Mouse (Mus musculus) midbrain, embryonic 12.5 days (tissue): Measurements from ENCODE around the gene Rpap2. TPM values are rescaled to one million over a fixed set of nuclear protein-coding genes. Genes with fewer than 3 reads are reported as not detected.

Experiments used
- ATAC-seq: fragments of 200-750 bp; cut with Nextera tagmentation; 2 replicates; pipeline ENCODE4 v1.8.0; 2017; ENCODE audit warnings: low read depth, moderate TSS enrichment, moderate library complexity; ENCODE audit not compliant: low FRiP score
- H3K27ac ChIP-seq: fragments of 300-500 bp; sonication (generic); replicated peaks from 2 replicates; pipeline ENCODE4 v1.5.1; 2016; ENCODE audit warnings: mild to moderate bottlenecking
- H3K27me3 ChIP-seq: fragments of 300-500 bp; sonication (generic); 2 replicates; pipeline ENCODE4 v1.6.1; 2016; ENCODE audit warnings: mild to moderate bottlenecking
- H3K36me3 ChIP-seq: fragments of 300-500 bp; sonication (generic); 2 replicates; pipeline ENCODE4 v1.6.1; 2016
- H3K4me1 ChIP-seq: fragments of 300-500 bp; sonication (generic); 2 replicates; pipeline ENCODE4 v1.6.1; 2016
- H3K4me2 ChIP-seq: fragments of 300-500 bp; sonication (generic); replicated peaks from 2 replicates; pipeline ENCODE4 v1.6.1; 2016; ENCODE audit warnings: mild to moderate bottlenecking, moderate library complexity
- H3K4me3 ChIP-seq: fragments of 300-500 bp; sonication (generic); 2 replicates; pipeline ENCODE4 v1.5.1; 2016; ENCODE audit warnings: mild to moderate bottlenecking
- H3K9ac ChIP-seq: fragments of 300-500 bp; sonication (generic); replicated peaks from 2 replicates; pipeline ENCODE4 v1.6.1; 2016; ENCODE audit warnings: mild to moderate bottlenecking, moderate library complexity
- H3K9me3 ChIP-seq: fragments of 300-500 bp; sonication (generic); 2 replicates; pipeline ENCODE4 v1.6.1; 2016; ENCODE audit warnings: mild to moderate bottlenecking
- WGBS: fragments of 180-500 bp; shearing (Covaris S2); methylation state at CpG from one replicate; pipeline ENCODE4 v1.1.7; 2016; 5-methylcytosine and 5-hydroxymethylcytosine counted together
- polyA plus RNA-seq: library from polyadenylated mRNA; unstranded; fragments of >200 nt; fragmentation: Nextera tagmentation; extraction: Ambion mirVana; gene quantifications from 2 replicates; pipeline ENCODE4 v1.2.1, GENCODE M21; 2016

Gene Rpap2
- polyA plus RNA-seq: 19.1 and 21.5 TPM in 2 replicates

- H3K4me3 ChIP-seq: peak within 1 kb of the TSS; percentile 55
- peaks cover 18% of the 10 kb centered on the region for H3K36me3 ChIP-seq
- H3K27me3 ChIP-seq: no peaks in the 10 kb centered on the region
- peaks cover 8% of the 10 kb centered on the region; the same call in 1 of the 2 replicates for H3K4me1 ChIP-seq
- H3K27ac ChIP-seq: peak within 1 kb of the TSS; percentile 78
- H3K9me3 ChIP-seq: no peaks in the 10 kb centered on the region
- H3K9ac ChIP-seq: peak within 1 kb of the TSS; percentile 77
- H3K4me2 ChIP-seq: peak within 1 kb of the TSS; percentile 66
- ATAC-seq: peak; percentile 97
- WGBS: 1% methylated on average over 62 of the region's 64 CpGs
Measured at GRCm38 (mm10) chr5:107597301-107598077, at the start of gene Rpap2, which contains the start of gene Glmn. TSS of gene Rpap2 (plus strand) at chr5:107597373. TSS of gene Glmn (minus strand) at chr5:107597888.

- no peaks in the 10 kb centered on the region for H3K9me3 ChIP-seq
- H3K4me2 ChIP-seq: no peak overlapping the region
- H3K4me3 ChIP-seq: no peak overlapping the region
- no peak for ATAC-seq
- WGBS: 86% methylated on average over 3 of the region's 3 CpGs
- peaks cover 16% of the 10 kb centered on the region; the same call in 1 of the 2 replicates for H3K36me3 ChIP-seq
- no peak overlapping the region for H3K27ac ChIP-seq
- H3K27me3 ChIP-seq: no peaks in the 10 kb centered on the region
- H3K9ac ChIP-seq: no peak overlapping the region
- H3K4me1 ChIP-seq: no peaks in the 10 kb centered on the region
Measured at GRCm38 (mm10) chr5:107547955-107548354, 49.2 kb upstream of the Rpap2 start.

GRCm38 (mm10) chr5:107548444-107548843 lies 48.7 kb upstream of the Rpap2 start:
- Histone ChIP-seq H3K4me2 (no peak overlapping the region), H3K4me3 (no peak overlapping the region), H3K36me3 (peaks cover 16% of the 10 kb centered on the region; the same call in 1 of the 2 replicates), H3K27me3 (no peaks in the 10 kb centered on the region), H3K4me1 (no peaks in the 10 kb centered on the region), H3K27ac (no peak overlapping the region), H3K9me3 (no peaks in the 10 kb centered on the region), H3K9ac (no peak overlapping the region)
- 91% methylated on average over 3 of the region's 3 CpGs for WGBS
- ATAC-seq: no peak

- Histone ChIP-seq H3K9me3 (no peaks in the 10 kb centered on the region), H3K4me3 (no peak overlapping the region), H3K36me3 (peaks cover 23% of the 10 kb centered on the region), H3K9ac (no peak overlapping the region), H3K4me2 (no peak overlapping the region), H3K27me3 (no peaks in the 10 kb centered on the region), H3K4me1 (no peaks in the 10 kb centered on the region), H3K27ac (no peak overlapping the region)
- no peak for ATAC-seq
- 95% methylated on average over 5 of the region's 5 CpGs for WGBS
Measured at GRCm38 (mm10) chr5:107554336-107554735, 42.8 kb upstream of the Rpap2 start.

DNA sequence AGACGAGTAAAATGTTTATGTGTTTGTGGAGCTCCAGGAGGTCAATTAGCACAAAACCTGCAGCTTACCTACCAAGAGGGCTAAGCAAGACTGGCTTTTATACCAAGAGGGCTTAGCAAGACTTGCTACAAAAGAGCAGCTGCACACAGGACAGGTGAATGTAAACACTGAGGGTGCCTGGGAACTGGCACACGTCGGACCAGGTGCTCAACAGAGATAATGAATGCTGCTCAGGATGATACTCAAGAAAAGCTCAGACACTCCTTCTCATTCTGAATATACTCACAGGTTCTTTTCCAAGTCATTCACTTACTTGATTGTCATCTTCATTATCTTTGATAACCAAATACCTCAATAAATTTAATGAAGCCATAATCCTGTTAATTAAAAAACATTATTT lies 40.2 kb upstream of the Rpap2 start:
- peaks cover 31% of the 10 kb centered on the region for H3K36me3 ChIP-seq
- no peak overlapping the region for H3K4me2 ChIP-seq
- 89% methylated on average over 3 of the region's 3 CpGs for WGBS
- no peak for ATAC-seq
- no peaks in the 10 kb centered on the region for H3K9me3 ChIP-seq
- no peaks in the 10 kb centered on the region for H3K4me1 ChIP-seq
- H3K27me3 ChIP-seq: no peaks in the 10 kb centered on the region
- H3K9ac ChIP-seq: no peak overlapping the region
- no peak overlapping the region for H3K4me3 ChIP-seq
- H3K27ac ChIP-seq: no peak overlapping the region

- no peaks in the 10 kb centered on the region for H3K9me3 ChIP-seq
- H3K4me2 ChIP-seq: no peak overlapping the region
- WGBS: 97% methylated on average over 9 of the region's 9 CpGs
- H3K27me3 ChIP-seq: no peaks in the 10 kb centered on the region
- no peak for ATAC-seq
- H3K27ac ChIP-seq: no peak overlapping the region
- H3K4me1 ChIP-seq: no peaks in the 10 kb centered on the region
- no peak overlapping the region for H3K4me3 ChIP-seq
- H3K9ac ChIP-seq: no peak overlapping the region
- H3K36me3 ChIP-seq: peaks cover 48% of the 10 kb centered on the region
Measured at GRCm38 (mm10) chr5:107569148-107569547, 28.0 kb upstream of the Rpap2 start.

GRCm38 (mm10) chr5:107598380-107598779 lies 1.2 kb downstream of the Rpap2 start:
- Histone ChIP-seq H3K9me3 (no peaks in the 10 kb centered on the region), H3K36me3 (peaks cover 20% of the 10 kb centered on the region), H3K9ac (peak overlapping the region; percentile 77), H3K27me3 (no peaks in the 10 kb centered on the region), H3K4me3 (peak overlapping the region; percentile 55), H3K4me1 (peaks cover 8% of the 10 kb centered on the region; the same call in 1 of the 2 replicates), H3K4me2 (peak overlapping the region; percentile 66), H3K27ac (no peak overlapping the region; the same call in 1 of the 2 replicates)
- 21% methylated on average over 4 of the region's 4 CpGs for WGBS
- no peak for ATAC-seq

DNA sequence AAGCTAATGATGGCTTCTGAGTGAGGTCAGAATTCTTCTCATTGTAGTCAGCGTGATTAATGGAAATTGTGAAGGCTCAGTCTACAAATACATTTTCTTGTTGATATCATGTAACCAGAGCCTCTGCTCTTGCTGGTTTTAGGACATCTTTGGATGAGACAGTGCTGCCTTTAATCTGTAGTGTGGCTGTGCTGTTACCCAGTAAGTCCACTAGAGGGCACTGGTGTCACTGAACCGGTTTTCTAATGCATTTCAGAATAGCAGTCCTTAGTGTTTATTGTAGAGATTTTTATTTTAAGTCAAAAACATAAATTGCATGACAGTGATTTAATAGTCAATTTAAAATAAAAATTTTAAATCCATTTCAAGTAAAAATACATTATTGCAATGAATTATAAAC lies 14.1 kb downstream of the Rpap2 start:
- Histone ChIP-seq H3K4me2 (no peak overlapping the region), H3K27me3 (no peaks in the 10 kb centered on the region), H3K9ac (no peak overlapping the region), H3K4me3 (no peak overlapping the region), H3K27ac (no peak overlapping the region), H3K4me1 (no peaks in the 10 kb centered on the region), H3K36me3 (peaks cover 33% of the 10 kb centered on the region), H3K9me3 (no peaks in the 10 kb centered on the region)
- no peak for ATAC-seq
- WGBS: 1% methylated on average over 2 of the region's 2 CpGs

GRCm38 (mm10) chr5:107617986-107618385 lies 20.8 kb downstream of the Rpap2 start:
- H3K36me3 ChIP-seq: peaks cover 28% of the 10 kb centered on the region
- H3K9ac ChIP-seq: no peak overlapping the region
- H3K4me2 ChIP-seq: no peak overlapping the region
- H3K4me1 ChIP-seq: no peaks in the 10 kb centered on the region
- H3K4me3 ChIP-seq: no peak overlapping the region
- no peaks in the 10 kb centered on the region for H3K27me3 ChIP-seq
- WGBS: 85% methylated on average over 6 of the region's 6 CpGs
- H3K27ac ChIP-seq: no peak overlapping the region
- no peaks in the 10 kb centered on the region for H3K9me3 ChIP-seq
- no peak for ATAC-seq

- Histone ChIP-seq H3K27ac (no peak overlapping the region), H3K36me3 (peaks cover 21% of the 10 kb centered on the region), H3K9me3 (no peaks in the 10 kb centered on the region), H3K4me1 (no peaks in the 10 kb centered on the region), H3K9ac (no peak overlapping the region), H3K27me3 (no peaks in the 10 kb centered on the region), H3K4me2 (no peak overlapping the region), H3K4me3 (no peak overlapping the region)
- 97% methylated on average over 3 of the region's 3 CpGs for WGBS
- ATAC-seq: no peak
Measured at GRCm38 (mm10) chr5:107621327-107621726, 24.2 kb downstream of the Rpap2 start.

- no peak for ATAC-seq
- no peak overlapping the region for H3K9ac ChIP-seq
- no peaks in the 10 kb centered on the region for H3K27me3 ChIP-seq
- H3K9me3 ChIP-seq: no peaks in the 10 kb centered on the region
- no peak overlapping the region for H3K27ac ChIP-seq
- peaks cover 5% of the 10 kb centered on the region; the same call in 1 of the 2 replicates for H3K36me3 ChIP-seq
- H3K4me2 ChIP-seq: no peak overlapping the region
- H3K4me1 ChIP-seq: no peaks in the 10 kb centered on the region
- WGBS: 85% methylated on average over 4 of the region's 4 CpGs
- H3K4me3 ChIP-seq: no peak overlapping the region
Measured at GRCm38 (mm10) chr5:107633651-107634050, 36.5 kb downstream of the Rpap2 start.

DNA sequence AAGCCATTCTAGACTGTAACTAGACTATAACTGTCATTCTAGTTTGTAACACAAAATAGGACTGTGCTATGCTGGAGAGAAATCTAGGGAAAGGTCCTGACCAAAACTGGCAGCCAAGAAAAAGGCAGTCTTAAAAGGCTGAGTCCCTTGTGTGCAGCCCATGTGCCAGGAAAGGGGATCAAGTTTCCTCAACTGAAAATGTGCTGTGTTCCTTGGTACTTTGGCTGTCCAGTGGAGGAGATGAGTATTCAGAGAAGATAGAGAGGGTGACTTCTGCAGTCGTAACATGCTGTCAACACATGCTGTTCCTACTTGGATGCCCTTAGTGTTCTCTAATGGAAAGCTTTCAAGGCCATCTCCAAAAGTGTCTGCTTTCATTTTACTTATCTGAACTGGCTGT lies 39.9 kb downstream of the Rpap2 start:
- no peak overlapping the region for H3K9ac ChIP-seq
- no peaks in the 10 kb centered on the region for H3K4me1 ChIP-seq
- no peak for ATAC-seq
- H3K9me3 ChIP-seq: no peaks in the 10 kb centered on the region
- H3K4me2 ChIP-seq: no peak overlapping the region
- H3K27ac ChIP-seq: no peak overlapping the region
- H3K4me3 ChIP-seq: no peak overlapping the region
- 87% methylated on average over 1 of the region's 1 CpGs for WGBS
- 0 out of 2 replicates have a peak, but pooled peaks cover 4% of the 10 kb centered on the region for H3K36me3 ChIP-seq
- no peaks in the 10 kb centered on the region for H3K27me3 ChIP-seq
